Mouse (Mus musculus): Measurements from ENCODE around the gene Gins1.

DNA sequence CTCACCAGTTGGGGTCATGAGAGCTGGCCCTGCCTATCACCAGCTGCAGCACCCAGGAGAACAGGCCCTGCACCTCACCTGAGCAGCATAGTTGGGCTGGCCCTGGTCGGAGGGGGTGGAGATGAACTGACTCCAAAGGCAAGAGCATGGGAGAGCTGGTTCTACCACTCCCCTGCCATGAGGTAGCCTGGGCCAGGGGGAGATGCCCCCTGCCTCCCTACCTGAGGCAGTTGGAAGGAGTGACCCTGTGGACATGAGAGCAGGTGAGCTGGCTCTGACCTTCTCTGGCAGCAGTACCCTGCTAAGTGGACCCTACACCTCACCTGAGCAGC is 20.5 kb upstream of the Gins1 start:
- TF ChIP-seq MAX (IDR thresholded peaks at IDR 0.05; ENCODE audit: low read depth) = no peak
- no peak for TF ChIP-seq USF1 (IDR thresholded peaks at IDR 0.05; ENCODE audit: low read depth)
- TF ChIP-seq POLR2A (IDR thresholded peaks at IDR 0.05; ENCODE audit: insufficient read length, low read depth) = no peak
- TF ChIP-seq TCF12 (IDR thresholded peaks at IDR 0.05; ENCODE audit: insufficient read depth, poor library complexity, severe bottlenecking) = no peak
- TF ChIP-seq POLR2AphosphoS2 (IDR thresholded peaks at IDR 0.05; ENCODE audit: insufficient read length, low read depth) = no peak
- no peak for TF ChIP-seq CEBPB (IDR thresholded peaks at IDR 0.05; ENCODE audit: insufficient read depth, poor library complexity, severe bottlenecking)
- no peak for TF ChIP-seq SRF (IDR thresholded peaks at IDR 0.05; ENCODE audit: control insufficient read depth, insufficient read length, low read depth)
- no peak for TF ChIP-seq MYOD1 (IDR thresholded peaks at IDR 0.05; ENCODE audit: control insufficient read depth in 1 of 3, insufficient read length in 2 of 3, low read depth in 2 of 3)
- TF ChIP-seq E2F4 (IDR thresholded peaks at IDR 0.05; ENCODE audit: insufficient read depth) = no peak
- no peak for TF ChIP-seq REST (IDR thresholded peaks at IDR 0.05; ENCODE audit: insufficient read depth, insufficient read length)
- TF ChIP-seq TCF3 (IDR thresholded peaks at IDR 0.05; ENCODE audit: insufficient read length, low read depth) = no peak
- no peak for TF ChIP-seq MYOG (IDR thresholded peaks at IDR 0.05; ENCODE audit: control insufficient read depth in 1 of 3, insufficient read depth in 1 of 3, insufficient read length in 2 of 3, low read depth in 2 of 3)

Measured in myocyte (in vitro differentiated cells).